Mouse (Mus musculus): ENCODE data around the gene Ppfia1. TPM values are rescaled to one million over a fixed set of nuclear protein-coding genes. Genes with fewer than 3 reads are reported as not detected.

Ppfia1 gene
- polyA plus RNA-seq, 1 experiment from 2014 or later: 27.6 TPM

DNA sequence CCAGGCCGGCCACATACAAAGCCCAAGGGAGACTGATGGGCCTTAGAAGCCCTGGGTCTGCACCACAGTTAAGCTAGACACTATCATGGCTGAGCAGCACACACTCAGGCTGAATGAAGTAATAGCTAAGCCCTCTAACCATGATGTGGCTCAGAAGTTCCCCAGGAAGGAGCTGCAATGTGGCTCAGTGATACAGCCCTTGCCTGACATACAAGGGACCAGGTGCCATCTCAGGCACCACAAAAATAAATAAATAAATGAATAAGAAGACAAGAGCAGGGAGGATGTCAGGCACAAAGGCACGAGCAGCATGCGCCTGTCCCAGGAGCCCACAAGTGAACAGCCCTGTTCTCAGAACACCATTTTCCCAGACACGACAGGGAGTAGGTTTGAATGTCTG lies 111.6 kb downstream of the Ppfia1 start:
- ATAC-seq (ENCODE audit: low FRiP score): no peak
- H3K9me3 ChIP-seq: no peaks in the 10 kb centered on the region
- H3K27ac ChIP-seq: no peak overlapping the region
- WGBS: 96% methylated on average over 4 of the region's 4 CpGs
- H3K9ac ChIP-seq: no peak overlapping the region
- no peak overlapping the region for H3K4me3 ChIP-seq
- no peak overlapping the region for H3K4me2 ChIP-seq
- no peaks in the 10 kb centered on the region for H3K27me3 ChIP-seq
- H3K36me3 ChIP-seq: peaks cover 98% of the 10 kb centered on the region
- no peaks in the 10 kb centered on the region for H3K4me1 ChIP-seq (replicated peaks)

DNA sequence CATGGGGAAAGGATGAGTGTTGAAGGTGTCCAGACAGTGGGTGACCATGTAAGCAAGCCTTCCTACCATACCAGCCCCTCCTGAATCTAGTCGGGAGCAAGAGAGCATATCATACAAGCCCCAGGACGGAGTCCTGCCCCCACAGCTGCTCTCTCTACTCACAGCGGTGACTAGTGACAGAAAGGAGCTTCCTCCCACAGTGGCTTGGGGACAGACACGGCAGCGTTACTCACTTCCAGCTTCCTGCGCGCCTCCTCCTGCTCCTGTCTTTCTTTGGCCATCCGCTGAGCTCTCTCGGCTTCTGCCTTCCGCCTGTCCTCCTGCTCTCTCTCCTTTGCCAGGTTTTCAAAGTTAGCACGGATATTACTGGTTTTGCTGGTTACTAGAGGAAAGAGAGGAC lies 112.1 kb downstream of the Ppfia1 start:
- Histone ChIP-seq H3K9ac (no peak overlapping the region), H3K4me1 (replicated peaks) (no peaks in the 10 kb centered on the region), H3K27me3 (no peaks in the 10 kb centered on the region), H3K4me2 (no peak overlapping the region), H3K9me3 (no peaks in the 10 kb centered on the region), H3K27ac (no peak overlapping the region), H3K4me3 (no peak overlapping the region), H3K36me3 (peaks cover 99% of the 10 kb centered on the region)
- 93% methylated on average over 11 of the region's 11 CpGs for WGBS
- ATAC-seq (ENCODE audit: low FRiP score): no peak

DNA sequence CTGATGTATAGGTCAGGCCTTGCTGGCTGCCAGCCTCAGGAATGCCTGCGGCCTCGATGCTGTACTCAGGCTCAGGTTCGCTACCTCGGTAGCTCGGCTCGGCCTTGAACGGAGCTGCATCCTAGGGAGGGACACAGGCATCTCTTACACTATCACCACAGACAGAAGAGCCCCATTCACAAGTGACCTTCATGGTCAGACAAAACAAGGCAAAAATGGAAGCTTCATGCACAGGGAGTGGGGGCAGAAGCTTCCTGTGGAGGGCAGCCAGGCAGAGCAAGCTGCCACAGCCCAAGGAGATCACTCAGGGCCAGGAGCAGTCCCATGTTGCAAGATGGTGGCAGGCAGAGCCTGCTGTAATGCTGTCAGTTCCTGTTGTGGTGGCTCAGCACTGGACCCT lies 114.7 kb downstream of the Ppfia1 start:
- 98% methylated on average over 7 of the region's 7 CpGs for WGBS
- Histone ChIP-seq H3K36me3 (peaks cover 85% of the 10 kb centered on the region), H3K4me1 (replicated peaks) (no peaks in the 10 kb centered on the region)

DNA sequence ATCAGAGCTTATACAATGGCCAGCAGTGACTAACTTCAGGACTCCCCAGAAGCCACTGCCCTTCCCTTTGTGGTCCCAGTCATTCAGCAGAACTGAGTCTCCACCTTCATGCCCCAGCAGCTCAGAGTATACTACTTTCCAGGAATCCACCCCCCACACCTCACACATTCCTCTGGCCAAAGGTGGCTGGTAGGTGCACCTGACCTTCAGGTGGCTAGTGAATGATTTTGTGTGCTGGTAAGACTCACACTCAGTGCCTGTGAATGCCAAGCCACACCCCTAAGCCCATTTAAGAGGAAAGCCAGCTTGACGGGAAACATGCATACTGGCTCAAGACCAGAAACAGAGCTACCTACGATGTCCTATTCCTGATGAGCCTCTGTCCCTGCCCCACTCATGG lies 120.6 kb downstream of the Ppfia1 start:
- Histone ChIP-seq H3K27ac (no peak overlapping the region), H3K9me3 (no peaks in the 10 kb centered on the region), H3K4me2 (no peak overlapping the region), H3K4me1 (replicated peaks) (no peaks in the 10 kb centered on the region), H3K9ac (no peak overlapping the region), H3K36me3 (peaks cover 32% of the 10 kb centered on the region), H3K4me3 (no peak overlapping the region), H3K27me3 (no peaks in the 10 kb centered on the region)
- ATAC-seq (ENCODE audit: low FRiP score): no peak
- WGBS: 89% methylated on average over 2 of the region's 2 CpGs

More for the DNA sequence above, 114.7 kb downstream of the Ppfia1 start:
- no peak overlapping the region for H3K4me3 ChIP-seq
- no peak overlapping the region for H3K27ac ChIP-seq
- no peak for ATAC-seq (ENCODE audit: low FRiP score)
- H3K9ac ChIP-seq: no peak overlapping the region
- no peak overlapping the region for H3K4me2 ChIP-seq
- no peaks in the 10 kb centered on the region for H3K9me3 ChIP-seq
- H3K27me3 ChIP-seq: no peaks in the 10 kb centered on the region

DNA sequence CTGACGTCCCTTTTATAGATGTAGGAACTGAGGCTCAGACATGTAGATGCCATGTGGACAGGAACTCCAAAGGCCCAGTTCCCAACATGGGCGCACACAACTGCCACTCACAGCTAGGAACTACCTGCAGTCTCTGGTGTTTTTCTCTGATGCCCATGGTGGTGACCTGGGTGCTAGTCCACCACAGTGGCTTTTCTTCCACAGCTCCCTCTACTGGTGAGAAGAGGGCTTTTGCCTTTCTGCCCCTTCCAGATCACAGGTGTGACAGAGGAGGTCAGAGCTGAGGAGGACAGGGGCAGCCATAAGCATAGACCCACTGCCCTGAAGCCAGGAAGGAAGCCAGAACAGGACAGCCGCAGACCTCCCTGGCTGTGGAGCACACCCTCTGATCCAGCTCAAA lies 126.1 kb downstream of the Ppfia1 start:
- peaks cover 10% of the 10 kb centered on the region; the same call in 1 of the 2 replicates for H3K4me1 ChIP-seq (replicated peaks)
- H3K27ac ChIP-seq: no peak overlapping the region
- H3K27me3 ChIP-seq: no peaks in the 10 kb centered on the region
- ATAC-seq (ENCODE audit: low FRiP score): no peak
- H3K4me3 ChIP-seq: no peak overlapping the region
- WGBS: 85% methylated on average over 3 of the region's 3 CpGs
- no peak overlapping the region for H3K4me2 ChIP-seq
- no peaks in the 10 kb centered on the region for H3K9me3 ChIP-seq
- H3K36me3 ChIP-seq: 0 out of 2 replicates have a peak, but pooled peaks cover 5% of the 10 kb centered on the region
- H3K9ac ChIP-seq: no peak overlapping the region

Other genes starting within 250 kb of the Ppfia1 start
- gene Cttn, start 82.7 kb downstream of the Ppfia1 start, polyA plus RNA-seq (2015; fragmentation: Nextera tagmentation; extraction: Ambion mirVana): 181 and 185 TPM in 2 replicates
- 5.1 and 5.4 TPM in 2 replicates for gene Fadd, start 28.7 kb upstream of the Ppfia1 start, polyA plus RNA-seq (2015; fragmentation: Nextera tagmentation; extraction: Ambion mirVana)
- gene Ano1, start 198.2 kb upstream of the Ppfia1 start, polyA plus RNA-seq (2015; fragmentation: Nextera tagmentation; extraction: Ambion mirVana): 5.0 and 5.9 TPM in 2 replicates